Mouse (Mus musculus): ENCODE measurements around the gene Cadm2.

The Cadm2 gene

DNA sequence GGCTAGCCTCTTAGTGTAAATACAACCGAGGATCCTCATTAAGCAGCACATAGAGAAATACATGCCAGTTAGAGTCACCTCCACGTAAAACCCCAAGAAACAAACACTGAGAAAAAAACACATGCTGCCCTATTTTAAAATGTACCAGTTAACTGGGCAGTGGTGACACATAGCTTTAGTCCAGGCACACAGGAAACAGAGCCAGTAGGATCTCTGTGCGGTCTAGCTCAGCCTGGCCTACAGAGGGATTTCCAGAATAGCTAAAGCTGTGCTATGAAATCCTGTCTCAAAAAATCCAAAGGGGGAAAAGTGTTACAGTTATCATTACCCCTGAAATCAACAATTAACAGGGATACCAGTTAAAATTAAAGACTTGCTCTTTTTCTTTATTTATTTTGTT lies 498.9 kb downstream of the Cadm2 start:
- no peak for DNase-seq

DNA sequence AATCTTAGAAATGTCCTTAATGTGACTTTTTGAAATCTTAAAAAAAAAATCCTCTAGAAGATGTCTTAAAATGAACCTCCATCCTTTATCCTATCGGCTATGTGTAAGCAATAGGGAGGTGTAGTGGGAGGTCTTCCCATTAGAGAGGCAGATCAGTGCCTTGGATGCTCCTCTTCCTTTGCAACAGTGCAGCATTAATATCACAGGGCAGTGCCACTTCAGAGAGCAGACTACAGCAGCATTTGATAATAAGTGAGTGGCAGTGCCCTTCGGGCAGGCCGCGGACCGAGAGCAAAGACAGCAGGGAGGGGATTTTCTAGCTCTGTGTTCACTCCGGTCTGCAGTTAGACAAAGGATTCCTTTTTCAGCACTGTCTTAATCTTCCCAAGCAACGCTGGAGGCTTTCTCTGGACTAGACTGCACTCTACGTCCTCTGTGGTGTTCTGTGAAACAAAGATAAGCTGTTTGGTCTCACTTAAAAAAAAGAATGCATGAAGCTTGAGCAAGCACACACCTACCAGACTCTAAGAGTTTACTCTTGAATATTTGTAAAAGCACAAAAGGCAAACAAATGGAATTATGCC lies 514.1 kb downstream of the Cadm2 start:
- no peak for DNase-seq

DNA sequence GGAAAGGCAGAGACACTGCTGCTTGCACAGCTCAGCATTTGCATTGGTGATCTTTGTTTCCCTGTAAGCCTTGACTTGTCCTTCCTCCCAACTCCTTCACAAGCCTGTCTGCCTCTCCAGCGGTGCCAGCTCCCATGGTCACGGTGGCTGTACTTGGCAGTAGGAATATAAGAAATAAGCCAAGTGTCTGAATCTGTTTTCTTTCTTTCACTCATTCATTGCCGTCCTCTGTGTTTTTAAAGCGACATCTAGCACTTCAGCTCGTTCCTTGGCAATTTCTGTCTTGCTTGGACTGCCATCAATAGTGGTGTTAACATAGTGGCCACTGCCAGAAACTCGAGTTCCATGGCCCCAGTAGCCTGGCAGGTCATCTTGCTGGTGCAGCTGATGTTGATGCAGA lies 524.0 kb downstream of the Cadm2 start:
- DNase-seq = no peak

DNA sequence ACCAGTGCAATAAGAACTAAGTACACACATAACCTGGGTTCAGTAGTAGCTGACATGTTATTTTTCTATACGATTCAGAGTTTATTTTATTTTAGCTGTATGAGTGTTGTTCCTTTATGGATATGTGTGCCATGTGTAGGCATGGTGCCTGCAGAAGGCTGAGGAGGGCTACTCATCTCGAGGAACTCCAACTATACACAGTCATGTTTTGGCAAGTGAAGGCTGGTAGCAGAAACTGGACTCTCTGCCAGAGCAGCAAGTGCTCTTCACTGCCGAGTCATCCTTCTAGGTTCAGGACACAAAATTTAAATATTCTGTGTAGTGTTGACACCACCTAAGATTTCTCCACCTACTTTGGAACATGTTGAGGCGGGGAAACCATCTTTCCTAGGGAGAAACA lies 524.8 kb downstream of the Cadm2 start:
- DNase-seq = no peak

DNA sequence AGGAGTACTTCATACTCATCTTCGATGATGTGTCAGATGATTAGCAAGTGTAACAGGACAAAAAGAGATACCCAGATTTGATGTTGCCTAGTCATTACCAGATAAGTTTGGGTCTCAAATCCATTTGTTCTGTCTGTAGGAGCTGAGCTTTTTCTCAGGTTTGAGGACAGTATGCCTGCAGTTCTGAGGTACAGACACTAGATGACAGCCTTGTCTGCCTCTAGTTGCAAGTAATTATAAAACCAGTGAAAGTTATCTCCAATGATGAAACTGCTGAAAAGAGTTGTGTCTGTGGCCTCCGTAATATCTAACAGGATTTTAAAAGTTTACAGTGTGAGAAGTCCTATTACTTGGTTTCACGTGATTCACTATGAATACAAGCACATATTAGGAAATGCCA lies 531.0 kb downstream of the Cadm2 start:
- DNase-seq = no peak

DNA sequence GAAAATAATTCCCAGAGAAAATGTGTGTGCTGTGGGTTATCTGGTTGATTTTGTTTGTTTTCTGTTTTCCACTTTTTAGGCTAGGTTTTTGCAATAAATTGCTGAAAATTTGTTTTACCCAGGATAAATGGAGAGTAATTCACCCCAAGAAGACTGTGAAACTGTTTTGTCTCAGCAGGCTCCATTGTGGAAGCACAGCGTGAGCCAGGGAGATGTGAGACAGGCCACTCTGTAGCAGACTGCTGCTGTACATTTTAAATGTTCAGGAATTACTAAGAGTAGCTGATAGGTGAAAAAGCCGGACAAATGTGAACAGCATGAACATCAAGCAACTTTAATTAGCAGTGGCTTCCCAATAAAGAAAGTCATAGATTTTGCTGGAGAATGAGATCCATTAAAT lies 541.4 kb downstream of the Cadm2 start:
- no peak for DNase-seq

DNA sequence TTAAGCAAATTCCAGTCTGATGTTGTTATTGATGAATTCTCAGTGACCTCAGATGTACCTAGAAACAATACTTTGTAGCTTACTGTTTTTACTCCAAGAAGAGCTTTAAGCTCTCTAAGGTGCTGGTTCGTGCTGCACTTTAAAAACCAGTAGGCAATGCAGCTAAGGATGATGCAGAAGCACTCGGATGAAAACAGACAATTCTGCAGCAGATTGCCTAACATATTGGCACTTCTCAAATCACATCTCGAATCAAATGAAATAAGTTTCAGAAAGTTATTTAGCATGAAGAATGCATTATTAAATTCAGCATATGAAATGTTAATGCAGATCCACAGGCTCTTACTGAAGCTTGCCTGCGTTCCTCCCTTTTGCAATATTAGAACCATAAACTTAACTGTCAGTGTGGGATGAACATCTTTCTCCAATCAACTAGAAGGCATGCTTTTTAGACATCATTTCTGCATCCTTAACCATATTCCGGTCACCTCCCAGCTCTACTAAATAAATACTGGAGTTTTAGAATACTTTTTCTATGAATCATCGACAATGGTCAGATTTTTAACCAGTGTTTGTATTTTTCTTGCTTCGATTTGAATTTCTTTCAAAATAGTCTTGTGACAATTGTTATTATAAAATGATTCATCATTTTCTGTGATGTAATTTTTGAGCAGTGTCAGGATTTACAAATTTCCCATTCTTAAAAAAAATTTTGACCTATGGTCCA lies 544.4 kb downstream of the Cadm2 start:
- DNase-seq = no peak

DNA sequence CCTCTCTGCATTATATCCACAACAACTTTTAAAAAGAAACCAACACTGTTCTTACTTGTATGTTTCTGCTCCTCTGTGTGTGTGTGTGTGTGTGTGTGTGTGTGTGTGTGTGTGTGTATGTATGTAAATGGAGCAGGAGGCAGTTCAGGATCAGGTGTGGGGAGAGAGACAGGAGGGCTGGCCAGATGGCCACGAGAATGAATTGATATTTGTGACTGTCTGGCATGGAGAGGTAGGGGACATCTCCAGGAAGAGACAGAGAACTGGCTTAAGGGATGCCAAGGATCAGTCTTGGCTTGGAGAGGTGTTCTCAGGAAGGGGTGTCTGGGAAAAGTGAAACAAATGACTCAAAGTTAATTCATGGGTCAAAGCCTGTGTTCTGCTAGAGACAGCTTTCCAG lies 552.2 kb downstream of the Cadm2 start:
- DNase-seq = no peak

DNA sequence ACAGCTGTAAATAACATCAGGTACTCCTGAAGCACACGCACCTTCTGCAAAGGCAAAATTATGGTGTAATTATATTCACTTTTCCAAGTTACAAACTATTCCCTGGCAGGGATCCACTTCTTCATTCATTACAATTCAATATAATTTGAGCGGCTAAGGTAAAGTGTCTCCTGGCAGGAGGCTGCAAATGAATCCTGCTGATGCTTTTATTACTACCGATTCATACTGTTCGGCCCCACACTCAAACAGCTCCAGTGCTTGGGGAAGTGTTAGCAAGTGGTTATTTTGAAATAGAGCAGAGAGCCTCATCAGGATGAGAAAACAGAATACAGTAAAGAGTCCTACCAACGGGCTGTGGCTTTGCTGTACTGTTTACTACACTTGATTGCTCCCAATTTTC lies 589.8 kb downstream of the Cadm2 start:
- DNase-seq = no peak

DNA sequence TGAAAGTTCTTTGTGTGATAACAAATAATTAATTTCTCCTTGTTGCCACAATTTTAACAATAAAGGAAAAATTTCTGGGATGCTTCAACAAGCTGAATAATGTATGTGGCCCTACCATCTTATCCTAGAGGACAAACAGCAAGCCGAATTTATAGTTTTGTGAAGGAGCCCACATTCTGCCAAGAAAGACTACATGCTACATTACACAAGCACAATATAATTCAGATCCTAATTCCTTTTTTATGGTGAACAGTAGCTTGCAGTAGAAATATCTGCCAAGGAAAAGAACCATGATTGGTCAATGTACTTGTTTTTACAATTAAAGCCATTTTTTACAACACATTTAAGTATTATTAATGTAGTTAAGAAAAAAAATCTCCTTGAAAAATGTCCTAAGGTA lies 600.9 kb downstream of the Cadm2 start:
- no peak for DNase-seq

DNA sequence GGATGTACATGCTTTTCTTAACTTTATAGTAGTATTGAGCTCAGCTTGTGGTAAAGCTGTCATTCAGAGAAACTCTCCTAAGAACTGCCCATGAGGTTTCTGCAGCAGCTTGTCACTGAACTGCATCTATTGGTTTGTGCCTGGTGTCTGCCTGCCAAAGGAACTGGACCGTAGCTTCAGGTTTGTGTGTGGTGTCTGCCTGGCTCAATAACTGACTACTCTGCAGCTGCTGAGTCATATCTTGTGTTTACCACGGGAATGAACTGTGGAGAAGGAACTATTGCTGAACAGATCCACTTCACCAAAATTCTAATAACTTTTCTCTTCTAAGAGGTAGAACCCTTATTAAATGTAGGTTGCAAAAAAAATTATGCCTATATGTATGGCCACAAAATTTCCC lies 603.0 kb downstream of the Cadm2 start:
- DNase-seq = no peak

DNA sequence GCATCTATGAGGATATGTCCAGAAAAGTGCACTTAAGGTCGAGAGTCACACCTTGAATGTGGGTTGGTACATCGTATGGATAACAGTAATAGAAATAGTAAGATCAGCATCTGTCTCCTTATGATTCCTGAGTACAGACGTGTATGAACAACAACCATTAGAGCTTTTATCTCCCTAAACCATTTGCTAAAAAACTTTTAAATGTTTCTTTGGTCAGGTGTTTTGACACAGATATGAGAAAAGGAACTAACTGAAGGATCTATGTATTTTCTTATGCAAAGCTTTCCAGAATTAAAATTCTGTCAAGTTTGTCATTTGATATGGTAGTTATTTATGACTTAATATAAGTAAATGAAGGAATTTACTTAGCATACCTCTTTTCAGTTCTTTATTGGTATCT lies 617.5 kb downstream of the Cadm2 start:
- no peak for DNase-seq

DNA sequence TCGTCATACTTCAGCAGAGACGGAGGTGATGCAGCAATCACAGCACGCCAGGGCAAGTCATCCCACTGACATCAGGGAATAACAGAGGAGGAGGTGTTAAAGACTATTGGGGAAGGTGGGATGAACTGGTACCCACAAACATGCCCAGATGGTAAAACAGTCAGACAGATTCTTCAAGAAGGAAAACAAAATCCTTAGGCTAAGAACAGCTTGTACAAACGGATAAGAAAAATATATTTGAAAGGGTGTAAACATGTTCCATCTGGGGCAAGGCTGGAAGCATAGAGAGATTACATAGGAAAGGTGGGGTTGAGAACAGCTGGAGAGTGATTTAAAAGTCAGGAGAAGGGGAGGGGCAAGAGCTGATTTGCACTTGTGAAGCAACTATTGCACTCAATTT lies 619.0 kb downstream of the Cadm2 start:
- no peak for DNase-seq

DNA sequence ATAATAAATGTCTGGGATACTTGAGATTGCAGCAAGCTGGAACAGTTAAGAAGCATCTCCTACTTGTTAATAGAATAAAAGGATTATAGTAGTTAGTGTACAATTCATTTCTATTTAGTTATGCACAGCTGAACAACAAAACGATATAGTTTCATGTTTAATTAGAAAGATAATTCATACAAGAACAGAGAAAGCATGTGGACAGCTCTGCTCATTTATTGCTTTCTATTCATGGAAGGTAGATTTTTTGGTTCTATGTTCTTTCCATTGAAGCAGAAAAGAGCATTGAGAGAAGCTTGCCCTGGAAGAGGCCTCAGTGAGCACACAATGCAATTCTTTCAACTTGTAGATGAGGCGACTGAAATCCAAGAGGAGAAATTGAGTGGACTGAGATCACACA lies 623.2 kb downstream of the Cadm2 start:
- no peak for DNase-seq

DNA sequence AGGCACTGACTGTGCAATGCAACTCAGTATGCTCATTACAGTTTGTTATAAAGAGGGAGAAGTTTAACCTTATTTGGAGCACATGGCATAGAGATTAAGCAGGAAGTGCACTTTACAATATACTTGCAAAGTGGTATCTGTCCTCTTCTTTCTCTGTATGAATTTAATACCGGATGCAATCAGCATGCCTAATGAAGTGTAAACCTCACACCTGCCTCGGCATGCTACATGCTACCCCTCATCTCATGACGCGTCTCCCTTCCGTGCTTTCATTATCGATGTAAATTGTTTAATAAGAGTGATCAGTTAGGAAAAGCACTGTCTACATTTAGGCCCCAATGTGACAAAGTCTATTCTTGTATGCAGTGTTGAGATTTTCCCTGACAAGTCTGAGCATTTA lies 633.0 kb downstream of the Cadm2 start:
- DNase-seq = no peak

DNA sequence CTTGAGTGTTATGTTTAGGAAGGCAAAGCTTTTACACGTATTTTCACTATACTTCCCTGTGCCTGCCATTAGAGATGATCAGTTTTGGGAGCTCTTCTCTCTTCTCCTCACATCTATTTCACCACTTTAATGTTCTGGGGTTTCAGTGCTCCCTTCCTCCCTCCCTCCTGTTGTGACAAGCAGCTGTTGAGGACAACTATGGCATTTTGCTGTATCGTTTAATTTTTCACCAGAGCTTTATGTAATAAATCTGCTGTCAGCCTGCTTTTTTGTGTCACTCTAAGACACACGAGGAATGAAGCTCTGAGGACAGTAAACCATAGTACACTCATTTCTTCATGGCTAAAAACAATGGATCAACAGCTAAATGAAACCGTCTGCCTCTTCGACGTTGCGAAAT lies 633.8 kb downstream of the Cadm2 start:
- DNase-seq = no peak

DNA sequence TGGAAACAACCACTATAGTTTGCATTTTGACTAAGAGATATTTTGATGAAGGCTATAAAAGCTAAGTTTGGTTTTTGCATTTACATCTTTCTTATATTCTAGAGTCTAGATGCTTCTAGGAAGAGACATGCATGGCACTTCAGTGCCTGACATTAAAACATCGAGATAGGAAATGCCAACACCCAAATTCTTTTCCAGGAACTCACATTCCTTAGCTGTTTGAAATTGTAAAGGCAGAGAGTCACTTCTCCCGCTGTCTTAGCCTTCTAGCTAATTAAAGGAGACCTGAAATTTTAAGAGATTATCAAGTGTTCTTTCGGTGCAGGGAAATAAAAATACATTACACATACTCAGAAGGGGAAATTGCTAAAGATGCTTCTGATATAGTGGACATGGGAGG lies 649.8 kb downstream of the Cadm2 start:
- DNase-seq = no peak

DNA sequence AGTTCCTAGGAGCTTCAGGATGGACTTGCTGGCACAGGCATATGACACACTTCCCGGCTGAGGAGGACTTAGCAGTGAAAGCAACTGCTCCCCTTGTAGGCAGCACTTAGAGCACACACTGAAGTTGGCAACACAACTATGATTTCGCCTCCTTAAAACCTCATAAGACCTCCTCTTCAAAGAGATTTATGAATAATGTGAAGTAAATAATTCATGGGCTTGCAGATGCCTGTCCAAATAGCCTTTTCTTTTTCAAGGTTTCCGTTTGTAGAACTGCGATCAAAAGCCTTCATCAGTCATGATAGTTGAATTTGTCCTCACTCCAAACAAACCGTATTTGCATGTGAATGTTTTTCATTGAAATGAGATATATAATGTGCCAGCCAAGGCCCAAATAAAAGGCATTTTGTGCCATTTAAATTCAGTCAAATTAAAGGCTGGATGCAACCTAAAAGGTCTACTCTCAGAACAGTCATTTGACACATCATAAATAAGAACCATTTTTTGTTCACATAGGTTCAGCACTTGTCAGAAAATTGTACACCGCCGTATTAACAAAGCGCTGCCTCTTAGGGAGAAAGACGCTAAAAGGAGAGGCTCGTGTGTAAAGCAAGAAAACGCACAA lies 651.1 kb downstream of the Cadm2 start:
- DNase-seq = no peak

DNA sequence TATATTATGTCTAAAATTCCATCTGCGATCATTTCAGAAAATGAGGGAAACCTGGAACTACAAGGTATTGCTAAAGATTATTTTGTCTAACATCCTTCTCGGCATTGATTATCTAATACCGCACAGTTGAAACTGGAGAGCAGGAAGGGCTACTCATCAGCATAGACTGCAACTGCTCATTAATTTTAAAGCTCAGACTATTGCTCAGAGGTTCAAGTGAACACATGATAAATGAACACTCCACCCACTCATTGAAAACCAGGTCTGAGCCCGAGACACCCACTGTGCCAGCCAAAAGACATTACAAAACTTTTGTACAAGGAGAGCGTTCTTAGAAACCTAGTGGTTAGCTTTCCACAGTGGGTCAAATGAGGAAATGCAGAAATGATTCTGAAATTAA lies 652.4 kb downstream of the Cadm2 start:
- no peak for DNase-seq

DNA sequence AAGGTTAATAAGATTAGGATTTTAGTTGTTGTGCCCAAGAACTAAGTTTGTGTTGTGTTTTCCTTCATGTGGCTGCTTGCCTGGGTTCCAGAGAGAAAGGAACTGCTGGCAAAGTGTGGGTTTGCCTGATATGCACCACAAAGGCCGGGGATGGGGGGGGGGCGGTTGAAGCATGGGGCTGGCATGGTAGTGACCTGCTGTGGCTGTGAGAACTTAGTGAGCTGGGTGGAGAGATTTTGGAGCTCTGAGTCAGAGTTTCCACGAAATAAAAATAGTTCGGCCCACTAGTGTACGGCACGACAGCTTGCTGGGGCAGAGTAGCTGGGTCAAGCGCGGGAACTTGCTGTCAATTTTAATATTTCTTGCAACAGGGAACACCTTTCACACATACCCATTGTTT lies 653.0 kb downstream of the Cadm2 start:
- DNase-seq = no peak

DNA sequence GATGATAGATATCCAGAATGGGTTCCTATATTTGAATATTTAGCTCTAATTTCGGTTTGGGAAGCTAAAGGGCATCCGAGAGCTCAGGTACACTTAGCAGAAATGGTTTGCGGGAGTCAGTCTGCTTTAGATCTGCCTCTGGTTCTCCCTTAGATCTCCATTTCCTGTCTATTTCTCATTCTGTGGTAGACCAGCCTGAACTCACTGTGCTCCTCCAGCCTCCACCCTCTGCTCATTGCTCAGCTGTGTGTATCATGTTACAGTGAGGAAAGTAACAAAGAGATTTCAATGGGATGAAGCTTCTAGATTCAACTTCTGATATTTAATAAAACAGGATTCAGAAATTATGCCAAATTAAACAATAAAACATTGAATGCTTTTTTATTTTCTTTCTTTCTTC lies 661.6 kb downstream of the Cadm2 start:
- no peak for DNase-seq

DNA sequence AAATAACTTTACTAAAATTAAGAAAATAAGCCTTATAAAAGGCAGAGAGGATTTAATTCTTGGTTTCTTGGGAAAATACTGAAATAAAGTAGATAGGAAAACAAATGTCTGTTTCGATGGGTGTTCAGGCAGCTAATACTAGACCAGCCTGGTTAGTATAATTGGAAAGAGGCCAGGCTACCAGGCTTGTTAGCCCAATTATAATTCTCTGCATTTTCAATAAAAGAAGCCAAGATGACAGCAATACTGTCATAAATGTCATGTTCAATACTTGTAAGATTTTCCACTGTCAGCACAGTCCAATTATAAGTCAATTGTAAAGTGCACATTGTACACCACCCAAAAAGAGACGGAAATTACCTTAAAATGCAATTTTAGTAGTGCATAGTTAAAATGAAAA lies 664.8 kb downstream of the Cadm2 start:
- DNase-seq = no peak

DNA sequence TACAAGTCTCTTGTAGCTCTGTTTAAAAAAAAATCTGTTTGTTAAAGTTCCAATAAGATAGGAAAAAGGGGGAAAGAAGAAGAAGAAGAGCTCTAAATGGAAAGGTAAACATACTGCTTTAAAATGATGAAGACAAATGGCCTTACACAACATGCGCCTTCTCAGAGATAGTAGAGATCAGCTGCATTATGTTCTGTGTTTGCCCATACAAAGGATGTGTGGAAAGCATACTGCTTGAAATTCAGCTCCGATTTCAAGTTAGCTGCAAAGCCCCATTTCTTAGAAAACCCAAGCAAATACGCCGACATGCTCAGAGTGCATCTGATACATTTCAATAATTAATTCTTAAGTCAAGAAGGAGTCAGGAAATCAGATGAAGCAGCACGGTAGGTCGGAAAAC lies 684.4 kb downstream of the Cadm2 start:
- no peak for DNase-seq

DNA sequence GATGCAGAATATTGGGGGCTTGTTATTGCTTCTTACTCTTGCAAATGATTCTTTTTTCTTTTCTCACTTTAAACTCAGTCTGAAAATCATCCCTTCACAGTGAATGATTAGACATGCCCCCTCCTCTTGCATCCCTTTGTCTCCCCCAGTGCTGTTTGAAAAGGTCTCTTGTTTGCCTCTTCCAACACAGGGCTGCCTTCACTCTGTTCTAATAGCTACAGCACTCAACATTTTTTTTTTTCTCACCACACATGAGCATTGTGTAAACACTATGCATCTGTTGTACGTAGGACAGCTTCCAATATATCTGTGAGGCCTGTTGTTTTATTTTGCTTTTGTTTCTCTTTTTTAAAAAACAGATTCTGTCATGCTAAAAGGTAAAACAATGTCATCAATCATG lies 695.2 kb downstream of the Cadm2 start:
- DNase-seq = no peak

DNA sequence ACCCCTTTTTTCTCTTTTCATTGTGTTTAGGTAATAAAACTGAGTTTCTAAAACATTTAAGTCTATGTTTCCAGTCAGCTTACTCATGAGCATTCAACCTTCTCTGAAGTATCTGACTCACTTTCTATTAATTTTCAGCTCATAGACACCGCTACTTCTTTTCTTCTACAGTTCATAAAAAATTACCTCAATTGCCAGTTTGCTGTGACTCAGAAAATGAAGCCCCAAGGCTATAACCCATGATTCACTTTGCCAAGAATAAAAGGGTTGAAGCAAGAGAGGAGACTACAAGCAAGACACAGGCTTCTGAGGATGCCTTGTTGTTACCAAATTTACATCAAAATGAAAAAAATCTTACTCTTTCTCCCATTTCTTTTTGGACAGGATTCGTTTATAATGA lies 698.0 kb downstream of the Cadm2 start:
- DNase-seq = no peak

Measured in right cerebral cortex, postnatal 14 days (tissue).